Mouse (Mus musculus) lung, adult 2 months (tissue): ENCODE measurements at regions not wholly inside any gene's neighbourhood (a gene's known extent, or its start where the extent isn't known, plus 50 kb on each side); places are given as distances from the start of the nearest gene placed in this dataset.

Experiments
- DNase-seq: peaks from one replicate; pipeline ENCODE4 v3.0.0; 2022
- H3K4me1 ChIP-seq: fragments of 200-500 bp; 2 replicates; pipeline ENCODE4 v1.6.1; 2011; ENCODE audit warnings: low read length; ENCODE audit not compliant: control insufficient read depth, insufficient read depth
- H3K4me3 ChIP-seq: fragments of 200-500 bp; replicated peaks from 2 replicates; pipeline ENCODE3; 2011; ENCODE audit warnings: low read depth, mild to moderate bottlenecking, control low read depth, low read length; ENCODE audit errors: extremely low read depth
- CTCF ChIP-seq: fragments of 200-500 bp; IDR thresholded peaks from 2 replicates; pipeline ENCODE4 v1.5.1; 2011; ENCODE audit warnings: mild to moderate bottlenecking, low read length, control low read depth; ENCODE audit not compliant: insufficient read depth
- POLR2A ChIP-seq: fragments of 200-500 bp; IDR thresholded peaks from 2 replicates; pipeline ENCODE4 v1.6.1; 2011; ENCODE audit warnings: low read depth, mild to moderate bottlenecking, control low read depth, low read length, borderline replicate concordance; ENCODE audit errors: extremely low read depth
- WGBS: fragments of 180-500 bp; shearing (Covaris S2); methylation state at CpG from one replicate; pipeline ENCODE4 v1.1.7; 2018; 5-methylcytosine and 5-hydroxymethylcytosine counted together

- H3K4me3 ChIP-seq = no peak overlapping the region
- no peak for TF ChIP-seq CTCF
- no peak for TF ChIP-seq POLR2A
- 17% methylated on average over 10 of the region's 10 CpGs for WGBS
- DNase-seq = peak; percentile 15
- H3K4me1 ChIP-seq = 0 out of 2 replicates have a peak, but pooled peaks cover 2% of the 10 kb centered on the region
Observed at GRCm38 (mm10) chr5:16470366-16470982, 82.8 kb upstream of the Hgf start.

- Histone ChIP-seq H3K4me3 (no peak overlapping the region), H3K4me1 (no peaks in the 10 kb centered on the region)
- WGBS = 92% methylated on average over 1 of the region's 1 CpGs
- TF ChIP-seq POLR2A (no peak), CTCF (no peak)
- DNase-seq = no peak
Observed at GRCm38 (mm10) chr5:16487969-16488368, 65.3 kb upstream of the Hgf start.

DNA sequence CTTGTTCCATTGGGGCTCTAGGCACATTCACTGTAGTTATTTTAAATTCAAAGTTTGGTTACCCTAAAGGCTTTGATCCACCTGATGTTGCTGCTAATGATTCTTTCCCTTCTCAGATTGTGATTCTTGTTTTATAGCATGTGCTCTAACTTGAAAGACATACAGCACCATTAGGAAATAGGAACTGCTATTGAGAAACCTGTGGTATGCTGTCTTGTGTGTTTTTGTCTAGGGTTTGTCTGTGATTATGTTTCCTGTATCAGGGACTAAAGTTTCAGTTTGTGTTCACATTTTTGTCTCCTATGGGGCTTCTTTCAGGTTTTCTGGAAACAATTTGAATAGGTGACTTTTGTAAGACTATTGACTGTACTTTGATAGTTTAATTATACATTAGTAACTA is 63.5 kb upstream of the Hgf start:
- TF ChIP-seq CTCF (no peak), POLR2A (no peak)
- no peak overlapping the region for H3K4me3 ChIP-seq
- no peaks in the 10 kb centered on the region for H3K4me1 ChIP-seq
- DNase-seq = no peak

DNA sequence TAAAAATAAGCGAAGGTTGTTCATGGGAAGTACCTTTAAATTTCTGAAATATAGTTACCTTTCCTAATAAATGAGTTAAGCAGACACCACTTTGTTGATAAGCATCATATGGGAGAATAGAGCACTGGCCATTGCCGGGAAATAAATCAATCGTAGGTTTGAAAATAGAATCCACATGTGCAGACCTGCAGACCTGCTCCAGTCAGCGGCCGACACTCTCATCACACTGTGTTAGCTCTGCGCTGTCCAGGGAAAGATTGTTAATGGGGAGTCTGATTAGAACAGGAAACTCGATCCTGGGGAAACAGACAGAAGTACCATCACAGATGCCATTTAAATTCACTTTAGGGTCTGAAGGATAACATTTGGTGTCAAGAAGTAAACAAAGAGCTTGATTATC is 53.4 kb upstream of the Hgf start:
- no peak for DNase-seq
- Histone ChIP-seq H3K4me3 (no peak overlapping the region), H3K4me1 (no peaks in the 10 kb centered on the region)
- 43% methylated on average over 7 of the region's 7 CpGs for WGBS
- TF ChIP-seq CTCF (no peak), POLR2A (no peak)
